Comparison of ENCODE assay signal across 15 mouse cellular contexts in the genomic region with DNA sequence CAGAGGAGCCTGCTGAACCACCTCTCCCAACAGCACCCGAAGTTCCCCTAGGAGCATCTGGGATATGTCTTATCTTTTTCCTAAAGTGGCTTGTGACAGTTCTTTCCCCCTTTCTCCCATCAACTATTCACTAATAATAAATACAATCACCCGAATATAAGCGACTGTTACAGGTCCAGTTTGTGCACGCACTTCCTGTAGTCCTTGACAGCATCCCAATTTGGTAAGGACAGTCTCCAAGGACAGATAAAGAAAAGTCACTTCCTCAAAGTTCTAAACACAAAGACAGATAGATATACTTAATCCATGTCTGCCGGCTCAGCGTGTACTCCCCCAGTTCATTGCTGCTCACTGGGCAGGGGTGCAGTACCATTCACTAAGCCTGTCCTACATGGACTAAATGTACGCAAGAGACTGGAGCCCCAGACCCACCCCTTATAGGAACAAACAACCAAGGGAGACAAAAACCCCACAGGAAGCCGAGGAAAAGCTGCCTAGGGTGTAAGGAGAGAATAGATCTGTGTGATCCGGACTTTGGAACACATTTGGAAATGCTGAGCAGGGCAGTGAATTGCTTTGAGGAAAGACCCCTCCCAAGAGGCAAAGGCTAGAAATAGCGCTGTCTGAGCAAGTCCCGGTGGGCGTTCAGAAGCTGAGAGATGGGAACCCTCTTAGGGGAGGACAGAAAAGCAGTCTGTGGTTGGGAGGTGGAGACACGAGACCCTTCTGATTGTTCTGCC. TPM values are rescaled to one million over a fixed set of nuclear protein-coding genes. Genes with fewer than 3 reads are reported as not detected.
DNase-seq lines count a peak whose midpoint lies in the region; ATAC-seq and TF ChIP-seq lines count a peak whose summit lies in the region.
"Had no signal": no experiment of that assay in that cellular context is flagged by ENCODE, and none has a peak within 500 bp of the region (broad histone marks: within the 10 kb centered on the region; RNA-seq: fewer than 3 reads in every experiment).

No protein-coding gene starts in this region.

- no peak overlapping the region for H3K4me3 ChIP-seq in midbrain, embryonic 11.5 days (ENCODE audit: low read depth, low read length)
- H3K4me3 ChIP-seq in midbrain, embryonic 16.5 days (ENCODE audit: low read depth, low read length), result no peak overlapping the region
- no peak overlapping the region for H3K4me3 ChIP-seq in heart, embryonic 13.5 days
- H3K4me3 ChIP-seq in myocyte, result no peak overlapping the region
- H3K4me3 ChIP-seq: midbrain, embryonic 10.5 days; neural tube, embryonic 12.5 days had no signal

- H3K36me3 ChIP-seq in midbrain, embryonic 11.5 days (ENCODE audit: control insufficient read depth, insufficient read depth, low read length), result no peaks in the 10 kb centered on the region
- H3K36me3 ChIP-seq in midbrain, embryonic 16.5 days (ENCODE audit: control insufficient read depth, insufficient read depth, low read length), result no peaks in the 10 kb centered on the region
- no peaks in the 10 kb centered on the region for H3K36me3 ChIP-seq in heart, embryonic 13.5 days
- H3K36me3 ChIP-seq in myocyte (ENCODE audit: control insufficient read depth, insufficient read depth), result no peaks in the 10 kb centered on the region
- H3K36me3 ChIP-seq: midbrain, embryonic 10.5 days; neural tube, embryonic 12.5 days had no signal

- no peak for TF ChIP-seq POLR2A in myocyte (IDR thresholded peaks at IDR 0.05; ENCODE audit: insufficient read length, low read depth)

- H3K4me1 ChIP-seq in midbrain, embryonic 11.5 days (ENCODE audit: control insufficient read depth, insufficient read depth, low read length), result peaks cover 3% of the 10 kb centered on the region; the same call in 1 of the 2 replicates
- H3K4me1 ChIP-seq in midbrain, embryonic 16.5 days (ENCODE audit: control insufficient read depth, insufficient read depth, low read length), result no peaks in the 10 kb centered on the region
- peaks cover 16% of the 10 kb centered on the region for H3K4me1 ChIP-seq in heart, embryonic 13.5 days
- H3K4me1 ChIP-seq: neural tube, embryonic 12.5 days had no signal

- no peak overlapping the region for H3K9ac ChIP-seq in midbrain, embryonic 11.5 days (ENCODE audit: low read length)
- H3K9ac ChIP-seq in midbrain, embryonic 16.5 days (ENCODE audit: low read depth, low read length), result no peak overlapping the region
- peak overlapping the region; percentile 37; the same call in 1 of the 2 replicates for H3K9ac ChIP-seq in heart, embryonic 13.5 days
- H3K9ac ChIP-seq: neural tube, embryonic 12.5 days had no signal

- no peak overlapping the region for H3ac ChIP-seq in myocyte (ENCODE audit: control insufficient read depth, insufficient read length)

- WGBS in midbrain, embryonic 11.5 days, result 47% methylated on average over 13 of the region's 13 CpGs
- WGBS in midbrain, embryonic 16.5 days, result 42% methylated on average over 13 of the region's 13 CpGs
- WGBS in heart, embryonic 13.5 days, result 33% methylated on average over 13 of the region's 13 CpGs

- H3K27me3 ChIP-seq in midbrain, embryonic 11.5 days (ENCODE audit: control insufficient read depth, insufficient read depth, low read length), result no peaks in the 10 kb centered on the region
- H3K27me3 ChIP-seq in midbrain, embryonic 16.5 days (ENCODE audit: control insufficient read depth, insufficient read depth, low read depth, low read length), result no peaks in the 10 kb centered on the region
- no peaks in the 10 kb centered on the region for H3K27me3 ChIP-seq in heart, embryonic 13.5 days (replicated peaks)
- no peaks in the 10 kb centered on the region for H3K27me3 ChIP-seq in myocyte (ENCODE audit: control insufficient read depth, insufficient read depth, insufficient read length)
- H3K27me3 ChIP-seq: neural tube, embryonic 12.5 days; Patski had no signal

- H3K79me2 ChIP-seq in myocyte (ENCODE audit: control insufficient read depth, insufficient read depth), result no peaks in the 10 kb centered on the region

- H3K27ac ChIP-seq in midbrain, embryonic 11.5 days (ENCODE audit: low read depth, low read length), result no peak overlapping the region
- no peak overlapping the region for H3K27ac ChIP-seq in midbrain, embryonic 16.5 days (ENCODE audit: low read length)
- H3K27ac ChIP-seq in heart, embryonic 13.5 days (replicated peaks), result no peak overlapping the region
- H3K27ac ChIP-seq: midbrain, embryonic 10.5 days; neural tube, embryonic 12.5 days; stomach, postnatal 0 days had no signal

- no peak for ATAC-seq in midbrain, embryonic 11.5 days (ENCODE audit: low FRiP score)
- no peak for ATAC-seq in midbrain, embryonic 16.5 days
- no peak for ATAC-seq in heart, embryonic 13.5 days (ENCODE audit: extremely low read depth, insufficient number of reproducible peaks, low FRiP score, low TSS enrichment)
- ATAC-seq: Patski had no signal

- DNase-seq in adrenal gland, adult 2 months, result peak; percentile 51
- DNase-seq in adrenal gland, adult 8-10 months, result no peak
- DNase-seq in midbrain, embryonic 11.5 days (ENCODE audit: low spot score, missing footprints), result peak; percentile 82
- DNase-seq in right cerebral cortex, adult 2 months (ENCODE audit: low spot score in 2 of 2), result no peak
- no peak for DNase-seq in layer of hippocampus, adult 18-20 months (ENCODE audit: low spot score in 2 of 2)
- DNase-seq: kidney, postnatal 10 days; lung, adult 18-20 months had no signal

- no peak overlapping the region for H3K4me2 ChIP-seq in midbrain, embryonic 11.5 days
- no peak overlapping the region for H3K4me2 ChIP-seq in midbrain, embryonic 16.5 days (ENCODE audit: low read length)
- H3K4me2 ChIP-seq in heart, embryonic 13.5 days, result peak overlapping the region; percentile 29
- H3K4me2 ChIP-seq in myocyte (ENCODE audit: low read depth), result peak overlapping the region; percentile 70
- H3K4me2 ChIP-seq: neural tube, embryonic 12.5 days had no signal

- no peaks in the 10 kb centered on the region for H3K9me3 ChIP-seq in midbrain, embryonic 11.5 days (ENCODE audit: control insufficient read depth, low read length)
- no peaks in the 10 kb centered on the region for H3K9me3 ChIP-seq in midbrain, embryonic 16.5 days (replicated peaks; ENCODE audit: control insufficient read depth, low read length, poor library complexity, severe bottlenecking)
- H3K9me3 ChIP-seq in heart, embryonic 13.5 days, result no peaks in the 10 kb centered on the region
- H3K9me3 ChIP-seq: midbrain, embryonic 10.5 days; neural tube, embryonic 12.5 days had no signal

TF ChIP-seq in myocyte, 11 proteins besides CTCF, POLR2A, EP300 and RAD21:
- TF ChIP-seq MAX (IDR thresholded peaks at IDR 0.05; ENCODE audit: low read depth) (no peak), CEBPB (IDR thresholded peaks at IDR 0.05; ENCODE audit: insufficient read depth, poor library complexity, severe bottlenecking) (no peak), MYOD1 (IDR thresholded peaks at IDR 0.05; ENCODE audit: control insufficient read depth in 1 of 3, insufficient read length in 2 of 3, low read depth in 2 of 3) (no peak), POLR2AphosphoS2 (IDR thresholded peaks at IDR 0.05; ENCODE audit: insufficient read length, low read depth) (no peak), TCF12 (IDR thresholded peaks at IDR 0.05; ENCODE audit: insufficient read depth, poor library complexity, severe bottlenecking) (no peak), TCF3 (IDR thresholded peaks at IDR 0.05; ENCODE audit: insufficient read length, low read depth) (no peak), MYOG (IDR thresholded peaks at IDR 0.05; ENCODE audit: control insufficient read depth in 1 of 3, insufficient read depth in 1 of 3, insufficient read length in 2 of 3, low read depth in 2 of 3) (no peak), E2F4 (IDR thresholded peaks at IDR 0.05; ENCODE audit: insufficient read depth) (no peak), SRF (IDR thresholded peaks at IDR 0.05; ENCODE audit: control insufficient read depth, insufficient read length, low read depth) (no peak), USF1 (IDR thresholded peaks at IDR 0.05; ENCODE audit: low read depth) (no peak), REST (IDR thresholded peaks at IDR 0.05; ENCODE audit: insufficient read depth, insufficient read length) (no peak)

RNA-seq across cellular contexts. Expression of a gene that starts 1.3 kb away (rescaled TPM):
- 10 to 100 TPM; 17.0 to 36.7 TPM for total RNA-seq in adrenal gland, adult 2 months (2021)
- polyA plus RNA-seq in adrenal gland, adult 2 months (2012; rRNA removed), result 12.3 and 21.0 TPM in 2 replicates
- 10 to 100 TPM; 12.0 to 56.7 (median 30.9) TPM for total RNA-seq in adrenal gland, adult 8-10 months (2022)
- 0.23 and 0.59 TPM in 2 replicates for polyA plus RNA-seq in midbrain, embryonic 11.5 days (2014; fragmentation: Nextera tagmentation; extraction: Ambion mirVana)
- polyA plus RNA-seq in midbrain, embryonic 16.5 days (2015; fragmentation: Nextera tagmentation; extraction: Ambion mirVana), result 0.36 and 0.68 TPM in 2 replicates
- polyA plus RNA-seq in heart, embryonic 13.5 days (2015; fragmentation: Nextera tagmentation; extraction: Ambion mirVana), result 0.37 and 0.69 TPM in 2 replicates
- polyA plus RNA-seq in myocyte (2012; fragmentation: generic; extraction: Trizol), result 13.9 TPM
- total RNA-seq in layer of hippocampus, adult 18-20 months (2021), result 1 to 10 TPM in 1 of 2 experiments, under 1 TPM in 1; 0.61 to 1.1 TPM
- total RNA-seq: hematopoietic stem cell, adult 5-6 weeks had no signal

RNA-seq across cellular contexts. Expression of a gene that starts 20.9 kb away (rescaled TPM):
- total RNA-seq in adrenal gland, adult 2 months (2021), result 10 to 100 TPM; 37.2 to 49.4 TPM
- 114 and 133 TPM in 2 replicates for polyA plus RNA-seq in adrenal gland, adult 2 months (2012; rRNA removed)
- total RNA-seq in adrenal gland, adult 8-10 months (2022), result 10 to 100 TPM; 49.8 to 51.5 (median 50.1) TPM
- polyA plus RNA-seq in midbrain, embryonic 11.5 days (2014; fragmentation: Nextera tagmentation; extraction: Ambion mirVana), result 122 and 134 TPM in 2 replicates
- polyA plus RNA-seq in midbrain, embryonic 16.5 days (2015; fragmentation: Nextera tagmentation; extraction: Ambion mirVana), result 160 and 164 TPM in 2 replicates
- polyA plus RNA-seq in heart, embryonic 13.5 days (2015; fragmentation: Nextera tagmentation; extraction: Ambion mirVana), result 92.3 and 102 TPM in 2 replicates
- 124 TPM for polyA plus RNA-seq in myocyte (2012; fragmentation: generic; extraction: Trizol)
- 10 to 100 TPM; 57.1 to 57.6 TPM for total RNA-seq in layer of hippocampus, adult 18-20 months (2021)

RNA-seq across cellular contexts. Expression of a gene that starts 23.7 kb away (rescaled TPM):
- 1 to 10 TPM in 1 of 2 experiments, under 1 TPM in 1; 0.37 to 1.1 TPM for total RNA-seq in adrenal gland, adult 2 months (2021)
- 0.10 TPM in 1 of 2 replicates, not detected in the other for polyA plus RNA-seq in adrenal gland, adult 2 months (2012; rRNA removed)
- under 1 TPM; 0.41 to 0.83 (median 0.65) TPM for total RNA-seq in adrenal gland, adult 8-10 months (2022)
- 0.42 and 0.65 TPM in 2 replicates for polyA plus RNA-seq in midbrain, embryonic 11.5 days (2014; fragmentation: Nextera tagmentation; extraction: Ambion mirVana)
- polyA plus RNA-seq in midbrain, embryonic 16.5 days (2015; fragmentation: Nextera tagmentation; extraction: Ambion mirVana), result 0.46 and 0.61 TPM in 2 replicates
- 0.53 and 0.55 TPM in 2 replicates for polyA plus RNA-seq in heart, embryonic 13.5 days (2015; fragmentation: Nextera tagmentation; extraction: Ambion mirVana)
- polyA plus RNA-seq in myocyte (2012; fragmentation: generic; extraction: Trizol), result 27.1 TPM
- total RNA-seq in layer of hippocampus, adult 18-20 months (2021), result under 1 TPM; 0.46 to 0.50 TPM
- total RNA-seq: hematopoietic stem cell, adult 5-6 weeks had no signal

Comparison
In these comparisons a context has a peak if more than half of its experiments do, and no peak if none do; other contexts are left out.
1. DNase-seq: peak in adrenal gland, adult 2 months (single experiment) and midbrain, embryonic 11.5 days (single experiment); none in adrenal gland, adult 8-10 months (single experiment), right cerebral cortex, adult 2 months (0 of 2) and layer of hippocampus, adult 18-20 months (0 of 2).
2. H3K4me2 ChIP-seq: peak in heart, embryonic 13.5 days (single experiment) and myocyte (single experiment); none in midbrain, embryonic 11.5 days (single experiment) and midbrain, embryonic 16.5 days (single experiment).
3. RNA of a gene that starts 23.7 kb away (polyA plus RNA-seq): 27.1 TPM in myocyte (single experiment); 0.53 to 0.55 TPM in heart, embryonic 13.5 days, 0.46 to 0.61 TPM in midbrain, embryonic 16.5 days, 0.42 to 0.65 TPM in midbrain, embryonic 11.5 days and 0.10 TPM in adrenal gland, adult 2 months; every median in the first group is over 10 times any median in the second.